Mouse (Mus musculus): ENCODE data around the gene Ppp2r5a.

The Ppp2r5a gene

DNA sequence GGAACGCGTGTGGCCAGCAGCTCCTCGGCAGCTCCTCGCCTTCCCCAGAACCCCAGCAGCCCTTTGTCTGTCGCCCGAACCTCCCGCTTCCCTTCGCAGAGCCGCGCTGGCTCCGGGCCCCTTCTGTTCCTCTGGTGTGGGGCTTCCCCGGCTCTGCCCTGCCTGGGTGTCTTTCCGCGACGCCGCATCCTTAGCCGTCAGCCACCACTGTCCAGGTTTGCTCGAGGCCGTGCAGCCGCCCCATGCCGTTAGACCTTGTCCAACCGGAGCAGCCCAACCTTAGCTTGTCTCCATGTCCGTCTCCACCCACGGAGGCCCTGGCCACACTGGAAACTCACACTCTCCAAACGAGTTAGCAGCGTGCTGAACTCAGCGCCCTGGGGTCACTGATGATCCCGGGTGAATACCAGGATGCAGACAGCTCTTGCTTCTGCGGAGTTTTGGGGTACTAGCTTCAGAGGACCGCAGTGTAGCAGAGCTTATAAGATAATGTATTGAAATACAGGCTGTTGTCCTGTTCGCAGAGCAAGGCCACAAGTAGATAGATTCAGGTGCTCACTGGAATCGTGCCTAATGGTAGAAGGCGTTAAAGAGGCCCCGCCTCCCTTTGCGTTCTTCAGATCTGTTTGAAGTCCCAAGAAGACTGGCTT is 76.7 kb downstream of the Ppp2r5a start:
- DNase-seq (ENCODE audit: low spot score) = no peak

DNA sequence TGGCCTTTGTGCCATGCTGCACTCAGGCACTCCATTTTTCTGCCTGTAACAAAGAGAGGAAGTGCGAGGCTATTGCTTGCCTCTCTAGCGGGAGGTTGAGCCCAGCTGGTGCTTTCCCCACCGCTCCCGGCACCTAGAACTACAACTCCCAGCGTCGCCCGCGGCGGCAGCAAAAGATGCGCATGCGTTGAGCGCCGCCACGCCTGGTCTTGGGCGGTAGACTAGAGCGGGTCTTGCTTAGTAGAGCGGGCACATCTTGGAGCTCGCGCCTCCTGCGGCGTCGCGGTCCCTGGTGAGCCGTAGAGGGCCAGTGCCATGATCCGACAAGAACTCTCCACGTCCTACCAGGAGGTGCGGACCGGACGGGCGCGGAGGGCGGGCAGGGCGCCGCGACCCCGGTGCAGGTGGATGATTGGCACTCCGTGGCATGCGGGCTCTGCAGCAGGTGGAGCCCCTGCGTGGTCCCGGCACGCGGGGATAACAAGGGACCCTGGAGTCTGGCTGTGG is 77.3 kb downstream of the Ppp2r5a start, which contains the start of gene Tmem206:
Gene Tmem206, plus strand, starts transcription at position 187 of the 507 bp plus-strand sequence.
- DNase-seq (ENCODE audit: low spot score) = peak; percentile 85

DNA sequence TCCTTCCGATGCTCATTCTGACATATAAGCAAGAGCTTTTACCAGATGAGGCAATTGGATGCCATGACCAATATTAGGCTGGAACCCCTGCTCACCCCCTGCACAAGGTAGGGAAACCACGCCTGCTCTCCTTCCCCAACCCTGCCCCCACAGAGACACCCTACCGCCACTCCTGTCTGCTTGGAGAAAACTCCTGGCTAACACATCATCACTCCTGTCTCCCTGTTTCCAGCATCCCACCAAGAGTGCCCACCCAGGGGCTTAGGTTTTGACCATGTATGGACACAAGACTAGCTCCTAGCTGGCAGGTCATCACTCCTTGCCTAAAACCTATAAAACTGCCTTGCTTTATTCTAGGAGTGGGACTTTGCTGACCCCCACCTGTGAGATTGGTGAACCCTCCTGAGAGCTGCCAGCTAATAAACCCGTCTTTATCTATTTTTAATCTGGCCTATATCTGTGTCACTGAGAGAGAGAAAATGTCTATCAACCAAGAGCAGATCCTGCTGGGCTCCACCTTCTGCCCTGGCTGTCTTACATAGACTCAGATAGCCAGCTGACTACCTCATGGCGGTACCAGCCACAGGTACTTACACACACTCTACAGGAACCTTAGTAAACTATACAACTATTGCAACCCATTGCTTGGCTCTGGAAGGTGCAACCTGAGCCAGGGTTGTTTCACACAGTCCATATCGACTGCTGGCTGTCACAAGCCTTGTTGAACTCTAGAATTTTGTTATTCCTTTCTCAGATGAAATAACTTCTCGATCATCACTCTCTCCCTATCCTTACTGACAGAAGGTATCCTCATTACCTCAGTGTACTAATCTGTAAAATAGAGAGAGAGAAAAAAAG is 78.1 kb downstream of the Ppp2r5a start:
- DNase-seq (ENCODE audit: low spot score) = no peak

DNA sequence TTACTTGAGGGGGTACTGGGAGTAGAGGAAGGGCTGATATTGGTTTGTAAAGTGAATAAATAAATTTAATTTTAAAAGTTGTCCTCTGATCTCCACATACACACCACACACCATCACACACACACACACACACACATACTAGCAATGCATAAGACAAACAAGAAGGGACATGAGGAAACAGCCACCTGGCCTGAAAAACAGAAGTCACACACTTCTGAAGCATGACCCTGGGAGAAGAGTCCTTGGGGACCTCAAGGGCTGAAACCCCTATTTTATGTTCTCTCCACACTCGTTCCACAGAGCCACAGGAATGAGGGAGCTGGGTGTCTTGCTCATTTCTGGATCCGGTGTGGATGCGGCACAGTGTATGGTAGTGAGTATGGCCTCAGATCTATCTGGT is 79.7 kb downstream of the Ppp2r5a start:
- DNase-seq (ENCODE audit: low spot score) = no peak

DNA sequence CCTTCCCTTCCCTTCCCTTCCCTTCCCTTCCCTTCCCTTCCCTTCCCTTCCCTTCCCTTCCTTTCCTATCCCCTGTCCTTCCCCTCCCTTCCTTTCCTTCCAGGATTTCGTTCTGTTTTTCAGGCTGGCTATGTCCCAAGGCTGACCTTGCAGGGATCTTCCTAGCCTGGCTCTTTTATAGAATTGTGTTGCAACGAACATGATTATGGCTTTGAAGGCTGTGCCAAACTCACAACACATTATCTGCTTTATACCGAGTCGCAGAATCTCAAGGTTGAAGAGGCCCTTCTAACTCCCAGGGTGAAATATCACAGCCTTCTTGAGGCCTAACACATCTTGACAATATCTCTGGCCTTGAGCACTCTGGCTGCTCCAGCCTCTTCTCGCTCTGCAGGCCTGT is 84.4 kb downstream of the Ppp2r5a start:
- DNase-seq (ENCODE audit: low spot score) = no peak

DNA sequence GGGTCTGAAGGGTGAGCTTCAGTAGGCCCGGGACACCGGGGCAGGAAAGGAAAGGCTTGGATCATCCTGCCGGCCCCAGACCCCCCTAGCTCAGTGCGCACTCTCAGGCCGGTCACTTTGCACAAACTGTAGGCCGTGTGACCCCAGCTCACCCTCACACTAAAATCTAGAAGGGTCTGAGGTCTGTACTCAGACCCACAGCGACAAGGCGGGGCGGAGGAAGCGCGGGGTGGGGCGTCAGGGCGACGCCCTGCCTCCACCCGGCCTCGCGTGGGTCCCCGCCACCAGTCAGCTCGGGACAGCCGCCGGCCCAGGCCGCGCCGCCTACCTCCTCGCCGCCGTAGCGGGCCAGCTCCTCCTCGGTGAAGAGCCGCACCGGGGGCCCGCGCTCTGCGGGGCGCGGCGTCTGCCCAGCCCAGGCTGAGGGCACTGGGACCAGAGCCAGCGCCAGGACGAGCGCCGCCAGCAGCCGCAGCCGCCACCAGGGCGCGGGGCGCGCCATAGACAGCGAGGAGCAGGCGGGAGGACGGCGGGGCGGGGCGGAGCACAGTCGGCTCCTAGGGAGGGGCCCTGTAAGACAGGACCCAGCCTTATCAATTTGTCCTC is 85.4 kb downstream of the Ppp2r5a start, which contains the start of gene Nenf:
Gene Nenf, minus strand, starts transcription at position 604 of the 606 bp plus-strand sequence.
- DNase-seq (ENCODE audit: low spot score) = no peak

DNA sequence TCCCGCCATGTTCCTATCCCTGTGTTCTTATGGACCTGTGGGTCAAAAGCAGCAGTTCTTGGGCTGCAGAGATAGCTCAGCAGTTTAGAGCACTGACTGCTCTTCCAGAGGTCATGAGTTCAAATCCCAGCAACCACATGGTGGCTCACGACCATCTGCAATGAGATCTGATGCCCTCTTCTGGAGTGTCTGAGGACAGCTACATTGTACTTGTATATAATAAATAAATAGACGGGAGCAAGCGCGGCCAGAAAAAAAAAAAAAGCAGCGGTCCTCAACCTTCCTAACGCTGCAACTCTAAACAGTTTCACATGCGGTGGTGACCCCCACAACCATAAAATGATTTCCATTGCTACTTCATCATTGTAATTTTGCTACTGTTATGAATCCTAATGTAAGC is 86.3 kb downstream of the Ppp2r5a start:
- no peak for DNase-seq (ENCODE audit: low spot score)

DNA sequence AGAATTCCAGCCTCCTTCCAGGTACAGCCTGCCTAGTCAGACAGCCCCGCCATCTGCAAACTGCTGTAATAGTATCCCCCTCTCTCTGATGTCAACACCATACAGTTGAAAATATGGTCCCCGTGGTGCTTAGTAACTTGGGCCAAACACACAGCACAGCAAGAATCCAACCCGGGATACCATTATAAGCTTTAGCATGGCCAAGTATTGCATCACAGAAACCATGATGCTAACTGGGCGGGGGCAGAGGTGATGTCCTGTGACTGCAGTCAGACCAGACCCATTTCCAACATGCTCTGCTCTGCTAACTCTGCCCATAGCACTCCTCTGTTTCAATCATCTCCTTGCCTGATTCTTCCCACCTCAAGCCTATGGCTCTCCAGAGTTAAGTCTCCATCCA is 89.1 kb downstream of the Ppp2r5a start:
- DNase-seq (ENCODE audit: low spot score) = no peak

DNA sequence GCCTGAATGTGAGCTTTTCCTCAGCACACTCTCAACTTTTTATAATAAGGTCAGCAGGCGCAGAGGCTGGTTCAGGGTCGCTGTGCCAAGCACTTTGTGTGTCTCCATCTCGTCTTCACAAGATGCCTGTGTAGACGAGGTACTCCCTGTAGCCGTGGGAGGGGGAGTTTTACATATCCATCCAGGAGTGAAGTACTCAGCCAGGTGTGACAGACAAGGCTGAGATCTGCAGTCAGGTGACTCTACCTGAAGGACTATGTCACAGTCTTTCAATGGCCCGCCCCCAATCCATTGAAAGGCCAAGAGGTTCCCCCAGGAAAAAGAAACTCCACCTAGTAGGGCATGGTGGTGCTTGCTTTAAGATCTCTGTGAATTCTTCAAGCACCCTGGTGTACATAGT is 89.9 kb downstream of the Ppp2r5a start:
- DNase-seq (ENCODE audit: low spot score) = no peak

DNA sequence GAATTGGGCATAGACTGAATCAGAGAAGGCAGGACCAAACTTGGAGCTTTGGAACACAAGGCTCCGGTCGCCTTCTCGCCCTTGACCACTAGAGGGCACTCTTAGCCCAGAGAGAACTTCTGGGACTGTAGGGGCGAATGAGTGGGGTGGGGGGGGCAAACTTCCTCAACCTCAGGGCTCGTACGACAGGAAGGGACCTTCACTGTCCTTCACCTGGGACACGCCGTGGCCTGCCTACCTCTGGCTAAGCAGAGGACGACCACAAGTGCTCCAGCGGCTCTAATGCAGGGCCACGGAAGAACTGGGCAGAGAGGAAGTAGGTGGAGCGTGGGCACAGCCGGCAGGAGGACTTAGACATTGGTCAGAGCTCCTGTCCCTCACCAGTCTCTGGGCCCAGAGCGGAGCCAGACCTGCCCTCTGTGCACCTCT is 90.5 kb downstream of the Ppp2r5a start:
- DNase-seq (ENCODE audit: low spot score) = no peak

DNA sequence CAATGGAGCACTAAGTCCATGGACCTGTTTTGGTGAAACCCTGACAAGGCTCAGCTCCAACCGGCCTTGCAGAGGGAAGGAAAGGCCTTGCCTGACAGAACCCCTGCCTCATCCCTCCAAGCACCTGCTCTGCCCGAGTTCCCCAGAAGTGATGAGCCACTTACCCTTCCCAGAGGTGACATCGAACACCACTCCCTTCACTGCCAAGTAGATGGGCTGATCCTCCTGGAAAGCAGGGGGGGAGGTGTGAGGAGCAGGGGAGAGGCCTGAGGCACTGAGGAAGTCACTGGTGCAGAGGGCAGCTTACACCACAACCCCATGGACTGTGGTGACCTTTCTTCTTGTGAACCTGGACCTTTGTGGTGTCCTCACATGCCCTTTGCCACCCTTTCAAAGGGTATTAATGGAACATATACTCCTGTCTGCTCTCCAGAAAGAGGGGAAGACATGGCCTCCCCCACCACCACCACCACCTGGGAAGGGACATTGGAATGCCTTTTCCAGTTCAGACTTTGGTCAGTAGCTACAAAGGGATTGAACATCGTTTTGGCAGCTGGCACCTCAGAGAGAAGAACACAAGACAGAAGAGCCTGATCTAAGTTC is 91.7 kb downstream of the Ppp2r5a start:
- DNase-seq (ENCODE audit: low spot score) = no peak

DNA sequence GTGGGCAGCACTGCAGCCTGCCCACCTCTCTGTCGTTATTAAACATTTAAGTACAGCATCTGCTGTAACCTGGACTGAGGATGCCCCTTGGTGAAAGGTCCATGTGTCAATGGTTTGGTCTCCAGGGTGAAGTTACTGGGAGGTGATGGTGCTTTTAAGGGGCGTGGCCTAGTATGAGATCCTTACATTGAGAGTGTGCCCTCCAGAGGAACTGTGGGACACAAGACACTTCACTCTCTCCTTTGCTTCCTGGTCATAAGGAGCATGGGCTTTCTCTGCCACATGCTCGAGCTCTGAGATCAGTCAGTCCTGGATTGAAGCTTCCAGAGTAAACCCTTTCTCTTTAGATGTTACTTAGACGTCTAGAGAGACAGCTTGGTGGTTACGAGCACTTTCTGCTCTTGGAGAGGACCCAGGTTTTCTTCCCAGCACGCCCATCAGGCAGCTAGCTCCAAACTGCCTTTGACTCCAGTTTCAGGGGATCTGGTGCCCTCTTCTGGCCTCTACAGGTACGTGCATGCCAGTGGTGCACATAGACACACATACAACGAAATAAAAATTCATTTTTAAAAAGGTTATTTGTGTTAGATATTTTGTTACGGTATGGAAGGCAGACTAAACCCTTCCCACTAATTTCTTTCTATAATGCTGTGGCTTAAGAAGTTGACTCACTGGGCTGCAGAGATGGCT is 95.2 kb downstream of the Ppp2r5a start:
- DNase-seq (ENCODE audit: low spot score) = no peak

DNA sequence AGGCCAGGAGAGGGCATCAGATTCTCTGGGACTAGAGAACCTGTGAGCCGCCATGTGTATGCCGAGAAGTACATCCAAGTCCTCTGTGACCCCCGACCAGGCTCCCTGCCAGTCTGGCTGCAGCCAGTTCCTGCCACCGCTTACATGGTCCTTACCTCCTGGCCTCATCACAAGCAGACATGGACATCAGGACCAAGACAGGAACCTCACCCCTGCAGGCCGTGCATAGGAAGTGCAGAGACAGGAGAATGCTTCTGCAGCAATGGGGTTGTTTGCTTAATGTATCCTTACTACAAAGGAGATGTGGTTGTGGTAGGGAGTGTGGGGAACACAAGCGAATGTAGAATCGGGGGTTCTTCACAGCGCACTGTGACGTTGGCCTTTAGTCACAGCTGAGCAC is 96.8 kb downstream of the Ppp2r5a start:
- no peak for DNase-seq (ENCODE audit: low spot score)

DNA sequence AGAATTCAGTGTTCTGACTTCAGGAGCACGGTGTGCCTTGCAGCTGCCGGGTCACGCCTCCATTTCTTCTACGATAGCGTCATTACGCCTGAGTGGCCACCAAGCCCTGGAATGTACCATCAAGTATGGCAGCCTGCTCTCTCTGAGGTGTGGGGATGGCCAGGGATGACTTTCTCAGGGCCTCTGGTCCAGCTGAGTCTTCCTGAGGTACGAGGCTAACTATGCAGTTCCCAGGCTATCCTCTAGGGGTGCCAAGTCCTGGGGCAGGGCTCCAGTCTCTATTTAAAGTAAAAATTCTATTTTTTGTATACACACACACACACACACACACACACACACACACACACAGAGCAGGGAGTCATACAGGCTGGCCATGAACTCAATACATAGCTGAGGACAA is 97.5 kb downstream of the Ppp2r5a start:
- DNase-seq (ENCODE audit: low spot score) = no peak

DNA sequence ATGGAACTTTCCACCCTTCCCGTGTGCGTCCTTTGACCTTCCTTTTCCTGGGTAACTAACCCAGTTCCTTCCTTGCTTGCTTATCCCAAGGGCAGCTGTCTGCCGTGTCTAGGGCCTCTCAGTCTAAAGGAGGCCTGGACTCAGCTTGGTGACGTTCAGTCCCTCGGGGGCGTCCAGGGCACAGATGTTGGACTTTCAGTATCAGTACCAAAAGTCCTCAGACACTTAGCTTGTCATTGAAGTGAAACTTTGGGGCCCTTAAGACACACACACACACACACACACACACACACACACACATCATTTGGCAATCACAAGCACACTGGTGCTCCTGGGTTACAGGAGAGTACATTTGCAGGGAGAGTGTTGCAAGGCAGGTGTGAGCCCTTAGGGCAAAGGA is 98.9 kb downstream of the Ppp2r5a start:
- DNase-seq (ENCODE audit: low spot score) = no peak

DNA sequence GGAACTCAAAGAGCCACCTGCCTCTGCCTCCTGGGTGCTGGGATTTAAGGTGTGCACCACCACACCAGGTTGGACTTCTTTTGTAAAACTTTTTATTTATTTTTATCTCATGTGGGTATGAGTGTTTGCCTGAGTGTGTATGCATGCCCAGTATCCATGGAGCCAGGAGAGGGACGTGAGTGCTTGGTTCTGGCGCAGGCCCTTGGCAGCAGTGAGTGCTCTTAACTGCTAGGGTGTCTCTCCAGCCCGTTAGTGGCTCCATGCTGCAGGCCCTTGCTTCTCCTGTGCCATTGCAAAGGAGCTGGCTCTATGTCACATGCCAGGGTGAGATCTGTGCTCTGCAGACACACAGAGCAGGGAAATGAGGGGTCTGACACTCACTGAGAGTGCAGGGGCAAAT is 99.3 kb downstream of the Ppp2r5a start:
- no peak for DNase-seq (ENCODE audit: low spot score)
